Mouse (Mus musculus) embryo, embryonic 11.5 days (tissue): ENCODE data around the gene Micall1.

ENCODE experiments used
- DNase-seq: peaks from one replicate; pipeline ENCODE4 v3.0.0-alpha.2; 2012; ENCODE audit warnings: low read depth, low spot score

Gene Micall1

GRCm38 (mm10) chr15:79108421-79109320 lies at the start of gene Micall1:
Gene Micall1 (plus strand): TSS chr15:79108898.
- peak; percentile 41 for DNase-seq

- DNase-seq, result no peak
Measured at GRCm38 (mm10) chr15:79060887-79061565, 47.7 kb upstream of the Micall1 start.

- peak; percentile 95 for DNase-seq
Measured at GRCm38 (mm10) chr15:79062376-79063159, 46.1 kb upstream of the Micall1 start, which contains the start of gene Ankrd54. Gene Ankrd54 (minus strand): TSS chr15:79062893.

GRCm38 (mm10) chr15:79063160-79063740 lies 45.4 kb upstream of the Micall1 start:
- no peak for DNase-seq

- DNase-seq, result no peak
Measured at GRCm38 (mm10) chr15:79065086-79065770, 43.5 kb upstream of the Micall1 start.

- no peak for DNase-seq
Measured at GRCm38 (mm10) chr15:79066276-79066675, 42.4 kb upstream of the Micall1 start.

GRCm38 (mm10) chr15:79067631-79068030 lies 41.1 kb upstream of the Micall1 start:
- no peak for DNase-seq

- no peak for DNase-seq
Measured at GRCm38 (mm10) chr15:79068416-79068815, 40.3 kb upstream of the Micall1 start.

GRCm38 (mm10) chr15:79071117-79072039 lies 37.3 kb upstream of the Micall1 start:
- no peak for DNase-seq

GRCm38 (mm10) chr15:79073752-79074151 lies 34.9 kb upstream of the Micall1 start:
- DNase-seq, result no peak

GRCm38 (mm10) chr15:79074446-79074845 lies 34.3 kb upstream of the Micall1 start:
- DNase-seq, result no peak

GRCm38 (mm10) chr15:79074913-79075532 lies 33.7 kb upstream of the Micall1 start, which contains the start of gene Eif3l:
Gene Eif3l (plus strand): TSS chr15:79075179.
- DNase-seq, result peak; percentile 77

GRCm38 (mm10) chr15:79075658-79076365 lies 32.9 kb upstream of the Micall1 start:
- DNase-seq, result no peak

- no peak for DNase-seq
Measured at GRCm38 (mm10) chr15:79079567-79079966, 29.1 kb upstream of the Micall1 start.

GRCm38 (mm10) chr15:79092284-79092683 lies 16.4 kb upstream of the Micall1 start:
- no peak for DNase-seq

- no peak for DNase-seq
Measured at GRCm38 (mm10) chr15:79093083-79093839, 15.4 kb upstream of the Micall1 start.

- DNase-seq, result no peak
Measured at GRCm38 (mm10) chr15:79095483-79095882, 13.2 kb upstream of the Micall1 start.

GRCm38 (mm10) chr15:79096556-79096955 lies 12.1 kb upstream of the Micall1 start:
- no peak for DNase-seq
